Mouse (Mus musculus) c-Kit-positive CD71-negative TER-119-negative erythroid progenitor cells, embryonic 14.5 days (primary cell): ENCODE measurements around the gene Hacl1.
"Not testable (repeated sequence)": the region's sequence is repeated elsewhere in the genome, so short reads cannot be mapped to it uniquely, and the experiment has no call there.

ENCODE experiments used
- DNase-seq: peaks from one replicate; pipeline ENCODE4 v3.0.0-alpha.2; 2013; ENCODE audit warnings: low read depth

The Hacl1 gene

DNA sequence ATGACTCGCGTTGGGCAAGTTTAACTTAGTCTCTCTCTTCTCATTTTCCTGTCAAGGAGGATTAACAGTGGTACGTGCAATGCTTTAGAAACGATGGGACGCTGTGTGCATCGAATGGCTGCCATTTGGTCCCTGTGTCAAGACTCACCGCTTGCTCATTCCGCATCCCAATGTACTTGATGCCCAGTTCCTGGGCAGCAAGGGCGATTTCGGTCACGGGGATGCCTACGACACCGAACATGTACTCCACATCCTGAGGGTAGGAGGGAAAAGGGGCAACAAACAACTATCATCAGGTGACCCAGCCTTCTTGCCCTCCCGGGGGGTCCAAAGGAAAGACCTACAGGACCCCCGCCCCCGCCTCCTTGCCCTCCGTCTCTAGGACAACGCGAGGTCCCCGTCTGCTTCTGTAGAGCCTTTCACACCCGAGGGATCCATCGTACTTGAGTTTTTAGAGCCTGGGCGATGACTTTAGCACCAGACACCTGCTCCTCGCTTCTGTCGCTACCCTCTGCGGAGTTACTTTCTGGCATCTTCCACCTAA, 668 bp downstream of the Hacl1 start, which contains the start of gene Gm49387:
Gm49387 (minus strand) TSS at position 533 of the 544 bp plus-strand sequence.
- no peak for DNase-seq

DNA sequence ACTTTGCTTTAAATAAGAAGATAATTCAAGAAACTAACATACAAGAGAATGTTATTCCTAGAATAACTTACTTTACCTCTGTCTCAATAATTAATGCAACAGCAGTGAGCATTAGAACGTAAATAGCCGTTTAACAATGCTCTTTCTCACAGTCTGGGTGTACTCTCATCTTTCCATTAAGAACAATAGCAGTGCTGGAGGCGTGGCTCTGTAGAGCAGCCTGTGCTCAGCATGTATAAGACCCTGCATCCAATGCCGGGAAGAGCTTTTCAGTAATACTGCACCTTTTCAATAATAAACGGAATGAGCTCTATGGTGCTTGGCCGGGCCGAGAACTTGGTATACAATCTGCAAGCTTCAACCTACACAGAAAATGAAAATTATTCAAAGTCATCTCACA, 10.4 kb downstream of the Hacl1 start:
- no peak for DNase-seq

DNA sequence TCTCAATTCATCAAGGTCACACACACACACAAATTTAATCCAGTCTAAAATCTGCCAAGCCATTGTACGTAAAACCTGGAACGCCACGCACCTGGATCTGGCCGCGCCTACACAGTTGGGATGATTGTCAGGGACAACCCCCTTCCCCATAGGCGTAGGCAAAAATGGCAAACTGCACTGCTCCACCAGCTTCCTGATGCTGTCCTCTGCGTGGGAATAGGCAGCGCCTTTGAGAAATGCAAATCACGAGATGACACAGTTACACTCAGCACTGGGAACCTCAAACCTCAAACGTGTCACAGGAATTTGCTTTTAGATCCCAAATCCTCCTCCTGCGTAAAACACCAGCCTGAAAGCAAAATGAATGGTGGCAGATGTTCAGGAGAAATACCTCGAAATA, 18.3 kb downstream of the Hacl1 start:
- DNase-seq, result no peak

- DNase-seq, result no peak
These were observed 20.4 kb downstream of the Hacl1 start for GRCm38 (mm10) chr14:31620591-31621223.

- DNase-seq, result no peak
These were observed 23.1 kb downstream of the Hacl1 start for GRCm38 (mm10) chr14:31617997-31618396.

- no peak for DNase-seq
These were observed 23.9 kb downstream of the Hacl1 start for GRCm38 (mm10) chr14:31617204-31617603.

DNA sequence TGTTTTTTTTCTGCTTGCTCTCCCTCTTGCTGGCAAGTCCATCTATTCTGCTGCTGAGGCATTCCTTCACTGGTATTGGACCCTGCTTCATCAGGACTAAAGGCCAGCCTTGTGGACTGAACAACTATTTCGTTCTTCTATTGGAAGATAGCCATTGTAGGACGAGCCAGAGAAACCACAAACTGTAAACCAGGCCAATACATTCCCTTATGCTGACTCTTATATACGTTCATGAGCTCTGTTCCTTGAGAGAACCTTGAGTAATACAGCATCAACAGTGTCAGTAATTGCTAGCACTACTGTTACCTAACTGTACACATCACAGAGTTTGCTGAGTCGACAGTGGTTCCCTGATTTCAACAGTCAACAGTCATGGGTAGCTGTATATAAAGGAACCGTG, 27.4 kb downstream of the Hacl1 start:
- no peak for DNase-seq

DNA sequence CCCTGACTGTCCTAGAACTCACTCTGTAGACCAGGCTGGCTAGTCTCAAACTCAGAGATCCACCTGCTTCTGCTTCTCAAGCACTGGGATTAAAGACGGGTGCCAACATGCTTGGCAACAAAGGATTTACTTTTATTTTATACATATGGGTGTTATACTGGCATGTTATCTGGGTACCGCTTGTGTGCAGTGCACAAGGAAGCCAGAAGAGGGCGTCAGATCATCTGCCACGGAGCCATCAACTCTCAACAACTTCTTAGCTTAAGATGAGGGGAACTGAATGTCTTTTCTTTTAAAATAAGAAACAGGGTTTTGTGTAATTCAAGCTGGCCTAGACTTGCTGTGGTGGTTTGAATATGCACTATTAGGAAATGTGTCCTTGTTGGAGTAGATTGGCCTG, 29.1 kb downstream of the Hacl1 start:
- no peak for DNase-seq

GRCm38 (mm10) chr14:31605514-31605913, 35.6 kb downstream of the Hacl1 start:
- no peak for DNase-seq

DNA sequence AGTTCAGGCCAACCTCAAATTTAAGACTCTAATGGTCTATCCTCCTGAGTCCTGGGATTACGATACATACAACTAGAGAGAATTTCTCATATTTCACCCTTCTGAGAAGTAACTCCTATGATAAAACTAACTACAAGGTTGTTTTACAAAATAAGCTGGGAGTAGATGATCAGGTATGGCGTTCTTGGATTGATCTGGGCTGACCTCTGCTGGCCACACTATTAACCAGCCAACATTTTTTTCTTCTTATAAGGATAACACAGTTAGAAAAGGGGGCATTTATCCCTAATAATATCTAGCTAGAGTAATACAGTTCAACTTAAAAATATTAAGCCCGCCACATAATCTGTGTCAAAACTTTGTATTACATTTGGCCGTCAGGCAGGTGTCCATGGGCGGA, 36.2 kb downstream of the Hacl1 start:
- no peak for DNase-seq

DNA sequence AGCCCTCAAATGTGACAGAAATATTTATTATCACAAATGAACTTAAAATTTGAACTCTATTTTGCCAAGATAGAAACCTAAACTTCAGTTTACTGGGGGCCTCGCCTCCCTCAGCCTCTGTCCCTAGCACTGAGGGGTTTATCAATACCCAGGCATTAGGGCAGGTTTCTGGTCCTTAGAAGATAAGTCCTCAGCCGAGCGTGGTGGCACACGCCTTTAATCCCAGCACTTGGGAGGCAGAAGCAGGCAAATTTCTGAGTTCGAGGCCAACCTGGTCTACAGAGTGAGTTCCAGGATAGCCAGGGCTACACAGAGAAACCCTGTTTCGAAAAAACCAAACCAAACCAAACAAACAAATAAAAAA, 38.5 kb downstream of the Hacl1 start:
- not testable (repeated sequence) for DNase-seq

DNA sequence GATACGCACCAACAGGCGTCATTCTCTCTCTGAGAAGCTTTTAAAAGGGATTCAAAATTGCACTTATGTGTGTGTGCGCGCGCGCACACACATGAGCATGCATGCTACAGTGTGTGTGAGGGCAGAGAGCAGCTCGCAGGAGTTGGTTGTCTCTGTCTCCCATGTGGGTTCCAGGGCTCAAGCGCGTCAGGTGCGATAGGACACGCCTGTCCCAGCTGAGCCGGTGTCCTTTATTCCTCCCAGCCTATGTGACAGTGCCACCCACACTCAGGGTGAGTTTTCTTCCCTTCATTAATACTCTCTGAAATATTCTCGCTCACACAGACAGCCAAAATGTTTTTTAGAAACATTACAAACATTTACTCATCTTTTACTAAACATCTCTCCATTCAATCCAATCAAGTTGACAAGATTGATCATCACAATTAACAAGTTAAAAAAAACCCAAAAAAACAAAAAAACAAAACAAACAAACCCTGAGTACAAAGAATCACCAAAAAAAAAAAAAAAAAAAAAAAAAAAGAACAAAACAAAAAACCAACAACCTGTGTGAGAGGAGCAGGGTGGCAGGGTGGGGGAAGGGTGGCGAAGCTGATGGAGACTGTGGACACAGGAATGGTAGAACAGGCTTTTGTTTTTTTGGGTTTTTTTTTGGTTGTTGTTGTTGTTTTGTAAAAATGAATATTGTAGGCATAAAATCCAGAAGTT, 39.0 kb downstream of the Hacl1 start:
- DNase-seq, result no peak

GRCm38 (mm10) chr14:31597446-31597845, 43.6 kb downstream of the Hacl1 start:
- DNase-seq, result no peak

GRCm38 (mm10) chr14:31596408-31596807, 44.7 kb downstream of the Hacl1 start:
- no peak for DNase-seq

- no peak for DNase-seq
These were observed 46.4 kb downstream of the Hacl1 start for GRCm38 (mm10) chr14:31594693-31595092.

DNA sequence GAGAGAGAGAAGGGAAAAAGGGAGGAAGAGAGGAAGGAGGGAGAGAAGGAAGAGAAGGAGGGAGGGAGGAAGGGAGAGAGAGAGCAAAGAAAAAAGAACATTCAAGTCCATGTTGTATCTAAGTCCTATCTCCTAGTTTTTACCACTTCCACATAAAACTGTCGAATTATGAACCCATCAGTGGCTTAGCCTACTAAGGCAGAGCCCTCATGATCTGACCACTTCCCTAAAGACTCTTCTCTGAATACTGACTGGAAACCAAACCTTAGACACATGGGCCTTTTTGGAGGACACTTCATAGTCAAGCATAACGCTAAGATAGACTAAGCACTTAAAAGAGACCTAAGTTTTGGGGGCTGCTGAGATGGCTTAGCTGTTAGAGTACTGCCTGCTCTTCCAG, 48.0 kb downstream of the Hacl1 start:
- DNase-seq, result no peak

DNA sequence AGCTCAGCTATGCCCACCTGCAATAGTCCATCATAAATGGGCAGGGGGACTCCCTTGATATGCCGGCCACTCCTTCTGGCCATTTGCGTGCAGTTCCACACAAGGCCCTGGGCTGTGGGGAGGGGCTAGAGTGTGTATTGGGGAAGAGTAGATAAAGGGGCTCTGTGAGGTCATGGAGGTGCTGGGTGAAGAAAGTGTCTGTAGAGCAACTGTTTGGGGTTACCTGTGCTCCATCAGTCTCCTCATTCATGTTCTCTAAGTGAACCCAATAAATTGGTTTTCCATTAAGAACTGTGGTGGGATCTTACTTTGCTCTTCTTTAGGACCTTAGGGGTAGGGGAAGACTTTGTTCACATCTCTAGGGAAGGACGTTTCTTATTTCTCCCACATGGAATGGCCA, 49.8 kb downstream of the Hacl1 start, which contains the start of gene Colq:
Colq (minus strand) TSS at position 101 of the 400 bp plus-strand sequence.
- no peak for DNase-seq

- no peak for DNase-seq
These were observed 54.6 kb downstream of the Hacl1 start for GRCm38 (mm10) chr14:31586451-31586850.

GRCm38 (mm10) chr14:31583082-31583481, 58.0 kb downstream of the Hacl1 start:
- DNase-seq, result no peak

- DNase-seq, result no peak
These were observed 62.9 kb downstream of the Hacl1 start for GRCm38 (mm10) chr14:31577966-31578735.

DNA sequence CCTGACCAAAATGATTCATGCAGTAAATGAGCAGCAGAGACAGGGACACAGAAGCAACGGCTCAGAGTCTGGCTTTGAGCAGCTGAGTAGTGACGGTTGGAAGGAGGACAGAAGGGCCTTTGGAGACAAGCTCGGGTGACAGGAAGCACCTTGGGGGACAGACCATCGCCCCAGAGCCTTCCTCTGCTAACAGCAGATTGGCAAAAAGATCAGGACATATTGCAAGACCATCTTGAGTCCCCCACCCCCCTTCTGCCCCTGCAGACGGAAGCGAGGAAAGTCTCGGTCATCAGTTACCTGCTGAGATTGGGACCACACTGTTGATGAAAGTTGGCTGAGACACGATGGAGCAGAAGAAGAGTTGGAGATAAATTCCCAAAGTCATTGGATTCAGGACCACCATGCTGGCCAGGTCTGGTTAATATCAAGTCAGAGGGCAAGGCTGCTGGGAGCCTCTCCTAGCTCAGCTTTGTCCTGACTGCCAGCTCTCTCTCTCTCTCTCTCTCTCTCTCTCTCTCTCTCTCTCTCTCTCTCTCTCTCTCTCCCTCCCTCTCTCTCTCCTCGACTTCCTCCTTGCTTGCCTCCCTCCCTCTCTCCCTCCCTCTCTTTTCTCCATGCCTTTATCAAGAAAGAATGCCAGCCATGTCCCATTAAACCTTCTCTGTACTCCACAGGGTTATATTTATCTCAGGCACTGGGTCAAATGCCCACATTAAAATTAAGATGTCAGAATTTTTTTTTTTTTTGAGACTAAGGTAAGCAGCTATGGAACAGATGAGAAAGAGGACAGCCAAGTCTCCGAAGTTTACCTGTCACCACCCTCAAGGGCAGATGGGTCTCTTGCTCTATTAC, 64.0 kb downstream of the Hacl1 start:
- no peak for DNase-seq

DNA sequence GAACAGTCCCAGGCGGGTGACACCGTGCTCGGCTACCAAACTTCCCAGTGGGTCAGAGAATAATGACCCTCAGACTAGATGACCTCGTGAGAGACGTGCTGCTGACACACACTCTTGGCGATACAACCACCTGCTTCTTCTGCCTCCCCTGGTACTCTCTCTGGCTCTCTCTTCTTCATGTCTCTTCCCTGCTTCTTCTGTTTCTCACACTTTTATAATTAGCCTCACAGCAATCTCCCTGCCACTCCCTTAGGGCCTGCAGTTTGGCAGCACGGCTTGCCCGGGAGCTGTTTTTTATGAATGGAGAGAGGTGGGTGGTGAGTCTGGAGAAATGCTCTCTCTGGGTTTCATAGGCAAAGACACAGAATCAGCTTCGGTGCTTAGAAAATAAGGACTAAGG, 65.2 kb downstream of the Hacl1 start:
- DNase-seq, result no peak
